Comparison of ENCODE assay signal across 23 mouse cellular contexts in genomic region chr9:61175381-61175780, GRCm38 (mm10).
"Had no signal": no experiment of that assay in that cellular context is flagged by ENCODE, and none has a peak within 500 bp of the region (broad histone marks: within the 10 kb centered on the region; RNA-seq: fewer than 3 reads in every experiment).

No protein-coding gene starts in this region.

- H3K9ac ChIP-seq: forebrain, postnatal 0 days; heart, embryonic 13.5 days; heart, embryonic 15.5 days; hindbrain, embryonic 13.5 days; hindbrain, embryonic 15.5 days; limb, embryonic 12.5 days had no signal

- H3K9me3 ChIP-seq: heart, embryonic 13.5 days; heart, embryonic 15.5 days; hindbrain, embryonic 13.5 days; hindbrain, embryonic 15.5 days; limb, embryonic 10.5 days; limb, embryonic 12.5 days had no signal

- H3K27ac ChIP-seq: heart, adult 2 months; heart, embryonic 13.5 days; heart, embryonic 15.5 days; hindbrain, embryonic 13.5 days; hindbrain, embryonic 15.5 days; hindbrain, postnatal 0 days; layer of hippocampus, adult 2 months; left cerebral cortex, adult 2 months; limb, embryonic 10.5 days; limb, embryonic 12.5 days had no signal

- H3K4me3 ChIP-seq: heart, adult 2 months; heart, embryonic 13.5 days; heart, embryonic 15.5 days; hindbrain, embryonic 13.5 days; hindbrain, embryonic 15.5 days; layer of hippocampus, adult 2 months; left cerebral cortex, adult 2 months; limb, embryonic 10.5 days; limb, embryonic 12.5 days had no signal

- H3K36me3 ChIP-seq: heart, embryonic 13.5 days; heart, embryonic 15.5 days; hindbrain, embryonic 13.5 days; hindbrain, embryonic 15.5 days; limb, embryonic 10.5 days; limb, embryonic 12.5 days had no signal

- H3K4me2 ChIP-seq: heart, embryonic 11.5 days; heart, embryonic 13.5 days; heart, embryonic 15.5 days; hindbrain, embryonic 13.5 days; hindbrain, embryonic 15.5 days; limb, embryonic 12.5 days had no signal

- ATAC-seq: forebrain, postnatal 0 days; hindbrain, postnatal 0 days had no signal

- DNase-seq: forebrain, postnatal 0 days; gastrocnemius, postnatal 14 days; gastrocnemius, postnatal 36 days; heart, adult 11 months; heart, adult 2 months; heart, postnatal 14 days; heart, postnatal 36 days; kidney, adult 18-20 months; kidney, adult 8-10 months; kidney, postnatal 10 days; kidney, postnatal 25 days; kidney, postnatal 4 days; liver had no signal

- H3K4me1 ChIP-seq: limb, embryonic 10.5 days; limb, embryonic 12.5 days had no signal
